Mouse (Mus musculus) lung, postnatal 10 days (tissue): Measurements from ENCODE around the gene Gse1.

Experiments used
- DNase-seq: peaks from one replicate; pipeline ENCODE4 v3.0.0; 2021

The Gse1 gene

DNA sequence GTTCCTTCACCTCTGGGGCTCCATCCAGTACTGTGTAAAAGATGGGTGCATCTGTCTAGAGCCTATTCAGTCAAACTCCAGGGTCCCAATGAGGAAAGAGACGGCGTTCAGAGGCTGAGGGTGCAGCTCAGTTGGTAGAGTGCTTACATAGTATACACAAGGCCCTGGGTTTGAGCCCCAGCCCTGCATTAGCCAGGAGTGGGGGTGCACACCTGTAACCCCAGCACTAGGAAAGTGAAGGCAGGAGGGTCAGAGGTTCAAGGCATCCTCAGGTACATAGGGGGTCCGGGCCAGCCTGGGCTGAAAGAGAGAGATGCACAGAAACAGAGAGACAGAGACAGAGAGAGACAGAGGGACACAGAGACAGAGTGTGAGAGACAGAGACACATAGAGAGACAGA, 15.0 kb upstream of the Gse1 start:
- DNase-seq, result no peak

DNA sequence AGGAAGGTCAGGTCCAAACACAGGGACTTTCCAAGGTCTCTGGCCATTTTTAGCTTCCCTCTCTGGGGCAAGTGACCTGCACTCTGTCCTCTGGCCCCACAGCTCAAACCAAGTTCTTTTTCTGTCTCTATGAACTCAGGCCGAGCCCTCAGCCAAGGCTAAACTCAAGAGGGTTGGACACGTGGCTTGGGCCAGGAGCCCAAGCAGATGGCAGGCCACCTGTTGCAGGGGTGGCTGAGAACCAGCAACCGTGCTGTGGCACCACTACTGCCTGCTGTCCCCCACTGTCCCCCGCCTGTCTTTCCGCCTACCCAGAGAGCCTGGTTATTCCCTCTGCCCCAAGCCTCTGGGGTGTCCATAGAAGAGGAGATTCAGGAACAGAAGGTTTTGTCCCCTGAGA, 14.3 kb upstream of the Gse1 start:
- no peak for DNase-seq

DNA sequence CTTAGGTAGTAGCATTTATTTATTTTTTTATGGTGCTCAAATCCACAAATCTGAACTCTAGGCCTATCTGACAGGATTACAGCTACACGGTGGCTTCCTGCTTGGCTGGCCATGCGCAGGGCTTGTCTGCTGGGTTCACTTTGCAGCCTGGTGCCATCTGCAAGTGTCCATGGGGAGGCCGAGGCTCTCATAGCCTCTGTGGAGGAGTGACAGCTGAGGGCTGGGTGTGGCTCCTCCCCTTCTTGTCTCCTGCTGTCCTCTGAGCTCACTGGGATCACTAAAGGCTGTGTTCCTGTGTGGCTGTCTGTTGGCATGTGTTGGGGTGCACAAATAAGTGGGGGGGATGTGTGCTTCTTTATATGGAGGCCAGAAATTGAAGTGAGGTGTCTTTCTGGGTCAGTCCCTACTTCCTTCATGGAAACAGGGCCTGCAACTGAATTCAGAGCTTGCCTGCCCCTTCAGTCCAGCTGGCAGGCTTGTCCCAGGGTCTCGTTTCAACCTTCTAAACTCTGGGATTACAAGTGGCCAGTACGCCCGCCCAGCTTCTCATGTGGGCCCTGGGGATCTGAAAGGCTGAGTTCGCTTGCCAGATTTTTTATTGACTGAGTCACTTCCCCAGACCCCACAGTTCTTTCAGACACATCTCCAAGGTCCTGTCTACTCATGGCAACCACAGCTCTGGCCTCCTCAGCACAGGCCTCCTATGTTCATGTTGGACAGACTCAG, 12.7 kb upstream of the Gse1 start:
- peak; percentile 60 for DNase-seq

- peak; percentile 80 for DNase-seq
These were observed 11.1 kb upstream of the Gse1 start for GRCm38 (mm10) chr8:120216855-120217830.

GRCm38 (mm10) chr8:120222548-120222947, 5.7 kb upstream of the Gse1 start:
- no peak for DNase-seq

- DNase-seq, result no peak
These were observed 3.5 kb upstream of the Gse1 start for GRCm38 (mm10) chr8:120224521-120225420.

DNA sequence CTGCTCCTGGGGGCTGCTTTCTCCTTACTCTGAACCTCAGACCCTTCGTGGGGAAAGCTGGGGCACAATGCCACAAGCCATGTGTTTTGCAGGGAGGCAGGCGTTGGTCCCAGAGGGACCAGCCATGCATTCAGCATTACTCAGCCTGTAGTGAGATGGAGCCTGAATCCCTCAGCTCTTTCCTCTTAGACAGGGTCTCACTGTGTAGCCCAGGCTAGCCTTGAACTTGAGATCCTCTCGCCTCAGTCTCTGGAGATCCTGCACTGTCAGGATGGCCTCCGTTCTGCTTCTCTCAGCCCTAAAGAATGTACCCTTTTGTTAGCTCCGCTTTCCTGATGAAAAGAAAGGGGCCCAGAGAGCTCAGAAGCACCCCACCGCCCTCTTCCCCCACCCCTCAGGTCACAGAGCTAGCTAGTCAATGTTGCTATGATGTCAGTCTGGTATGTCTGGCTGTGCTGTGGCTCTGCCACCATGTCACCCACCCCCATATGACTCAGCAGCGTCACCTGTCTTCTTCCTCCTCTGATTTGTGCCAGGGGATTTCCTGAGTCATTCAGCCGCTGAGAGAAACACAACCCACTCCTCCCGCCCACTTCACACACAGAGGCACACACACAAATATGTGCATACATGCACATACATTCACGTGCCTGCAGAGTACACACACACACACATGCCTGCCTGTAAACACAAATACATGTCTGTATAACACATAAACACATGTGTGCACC, 2.7 kb upstream of the Gse1 start:
- DNase-seq, result no peak

GRCm38 (mm10) chr8:120226700-120227577, 1.3 kb upstream of the Gse1 start:
- DNase-seq, result peak; percentile 69

- DNase-seq, result no peak
These were observed 729 bp upstream of the Gse1 start for GRCm38 (mm10) chr8:120227578-120227876.

DNA sequence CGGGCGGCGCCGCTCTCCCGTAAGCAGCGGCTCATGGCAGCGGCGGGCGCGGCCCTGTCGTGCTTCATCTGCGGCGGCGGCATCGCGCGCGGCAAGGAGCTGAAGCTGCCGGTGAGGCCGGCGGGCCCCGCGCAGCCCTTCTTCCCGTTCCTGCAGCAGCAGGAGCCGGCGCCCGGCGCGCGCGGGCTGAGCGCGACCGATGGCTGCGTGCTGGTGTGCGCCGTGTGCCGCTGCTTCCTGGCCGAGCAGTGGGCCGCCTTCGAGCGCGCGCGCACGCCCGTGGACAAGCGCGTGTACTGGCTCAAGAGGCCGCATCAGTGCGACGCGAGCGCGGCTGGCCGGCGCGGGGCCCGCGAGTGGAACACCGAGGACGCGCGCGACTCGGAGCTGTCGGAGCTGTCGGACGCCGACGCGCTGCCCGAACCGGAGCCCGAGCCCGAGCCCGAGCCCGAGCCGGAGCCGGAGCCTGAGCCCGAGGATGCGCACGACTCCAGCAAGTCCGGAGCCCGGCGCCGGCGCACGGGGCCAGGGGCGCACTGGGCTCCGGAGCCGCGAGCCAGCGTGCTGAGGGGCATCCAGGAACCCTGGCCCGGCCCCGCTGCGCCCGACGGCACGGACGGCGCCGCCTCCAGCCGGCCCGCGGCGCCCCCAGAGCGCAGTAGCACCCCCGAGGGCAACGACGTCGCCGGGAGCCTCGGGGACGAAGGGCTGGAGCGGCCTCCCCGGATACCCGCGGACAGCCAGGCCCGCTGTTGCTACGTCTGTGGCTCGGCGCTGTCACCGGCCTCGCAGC, 721 bp downstream of the Gse1 start:
- DNase-seq, result peak; percentile 60

DNA sequence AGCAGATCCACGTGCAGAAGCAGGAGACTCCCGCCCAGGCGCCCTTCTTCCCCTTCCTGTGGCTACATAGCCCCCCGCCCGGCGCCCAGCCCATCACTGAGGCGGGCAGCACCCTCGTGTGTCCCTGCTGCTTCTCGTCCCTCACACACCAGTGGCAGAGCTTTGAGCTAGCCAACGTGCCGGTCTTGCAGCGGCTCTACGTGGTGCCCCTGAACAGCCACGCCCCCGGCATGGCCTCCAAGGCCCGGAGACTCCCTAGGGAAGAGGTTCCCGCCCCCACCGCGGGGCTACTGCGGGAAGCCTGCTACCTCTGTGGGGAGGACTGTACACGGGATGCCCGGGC, 1.3 kb downstream of the Gse1 start:
- DNase-seq, result peak; percentile 70

- DNase-seq, result no peak
These were observed 1.8 kb downstream of the Gse1 start for GRCm38 (mm10) chr8:120230081-120230480.

GRCm38 (mm10) chr8:120230715-120231614, 2.7 kb downstream of the Gse1 start:
- peak; percentile 55 for DNase-seq

- DNase-seq, result peak; percentile 67
These were observed 3.6 kb downstream of the Gse1 start for GRCm38 (mm10) chr8:120231870-120232269.

- no peak for DNase-seq
These were observed 4.1 kb downstream of the Gse1 start for GRCm38 (mm10) chr8:120232398-120232797.

DNA sequence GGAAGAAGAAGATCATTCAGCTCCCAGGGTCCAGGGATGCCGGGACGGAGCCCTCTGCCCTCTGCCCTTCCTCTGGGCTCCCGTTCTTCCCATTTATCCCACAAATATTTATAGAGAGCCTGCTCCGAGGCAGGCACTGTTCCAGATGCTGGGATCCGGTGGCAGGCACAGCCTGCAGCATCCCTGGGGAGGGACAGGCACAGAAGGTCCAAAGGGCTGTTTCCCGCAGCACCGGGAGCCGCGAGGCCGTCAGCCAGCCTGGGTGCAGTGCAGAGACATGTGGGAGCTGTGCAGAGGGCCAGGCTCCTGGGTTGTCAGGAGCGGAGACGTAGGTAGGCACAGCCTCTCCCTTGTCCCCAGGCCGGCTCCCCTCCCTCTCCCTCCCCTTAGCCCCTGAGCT, 4.7 kb downstream of the Gse1 start:
- peak; percentile 65 for DNase-seq

DNA sequence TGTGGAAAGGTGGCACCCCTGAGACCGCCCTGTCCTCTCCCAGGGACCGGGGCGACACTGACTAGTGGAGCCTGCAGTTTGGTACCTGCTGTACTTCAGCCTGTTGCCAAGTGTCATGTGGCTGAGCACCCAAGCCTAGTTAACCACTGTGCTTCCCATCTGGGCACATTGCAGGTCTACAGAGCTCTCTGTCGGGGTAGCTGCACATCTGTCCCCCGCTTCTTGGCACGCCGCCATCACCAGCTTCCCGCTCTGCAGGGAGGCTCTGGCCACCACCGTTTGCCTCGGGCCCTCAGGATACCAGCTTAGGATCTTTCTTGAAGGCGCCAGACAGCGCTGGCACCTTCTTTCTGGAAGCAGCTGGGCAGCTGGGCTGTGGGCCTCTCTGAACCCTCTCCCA, 6.2 kb downstream of the Gse1 start:
- peak; percentile 46 for DNase-seq

DNA sequence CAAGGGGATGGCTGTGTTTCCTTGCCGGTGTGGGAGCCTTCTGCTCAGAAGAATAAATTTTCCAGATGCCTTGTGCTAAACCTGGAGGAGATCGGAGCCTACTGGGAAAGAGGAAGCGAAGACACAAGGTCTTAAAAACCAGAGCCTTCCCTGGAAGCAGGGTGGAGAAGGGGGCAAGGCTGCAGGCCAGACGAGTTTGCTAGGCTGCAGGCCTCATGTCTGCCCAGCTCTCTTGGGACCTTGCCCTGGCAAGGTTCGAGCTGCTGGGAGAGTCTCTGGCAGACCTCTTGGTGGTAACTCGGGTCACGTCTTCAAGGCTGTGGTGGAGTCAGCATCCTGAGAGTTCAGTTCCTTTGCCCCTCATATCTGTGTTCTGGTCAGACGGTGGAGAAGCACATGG, 6.6 kb downstream of the Gse1 start:
- DNase-seq, result no peak

DNA sequence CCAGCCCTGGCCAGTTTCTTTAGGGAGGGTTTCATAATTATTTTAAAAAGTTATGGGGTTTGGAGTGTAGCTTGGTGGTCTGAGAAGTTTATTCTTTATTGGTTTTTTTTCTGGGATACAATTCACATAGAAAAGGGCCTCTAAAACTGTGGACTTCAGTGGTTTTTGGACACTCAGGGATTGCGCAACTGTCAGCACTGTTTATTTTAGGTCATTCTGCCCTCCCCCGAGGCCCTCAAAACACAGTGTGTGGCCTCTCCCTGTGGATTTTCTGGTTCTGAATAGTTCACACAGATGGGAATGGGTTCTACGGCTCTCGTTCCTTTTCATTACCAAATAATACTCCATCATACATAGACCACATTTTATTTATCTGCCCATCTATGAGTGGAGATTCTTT, 15.0 kb downstream of the Gse1 start:
- no peak for DNase-seq
